Comparison of ENCODE assay signal across 10 mouse cellular contexts in genomic region chr7:80208026-80208642, GRCm38 (mm10). TPM values are rescaled to one million over a fixed set of nuclear protein-coding genes. Genes with fewer than 3 reads are reported as not detected.
DNase-seq lines count a peak whose midpoint lies in the region; ATAC-seq lines count a peak whose summit lies in the region.
"Had no signal": no experiment of that assay in that cellular context is flagged by ENCODE, and none has a peak within 500 bp of the region (broad histone marks: within the 10 kb centered on the region; RNA-seq: fewer than 3 reads in every experiment).

No protein-coding gene starts in this region.

- WGBS in forebrain, embryonic 15.5 days, result 67% methylated on average over 18 of the region's 18 CpGs
- WGBS in limb, embryonic 15.5 days, result 65% methylated on average over 18 of the region's 18 CpGs
- 62% methylated on average over 18 of the region's 18 CpGs for WGBS in stomach, embryonic 15.5 days

- DNase-seq in MN1 (ENCODE audit: low spot score), result no peak
- DNase-seq in embryo, embryonic 9.5 days (ENCODE audit: extremely low spot score), result no peak
- DNase-seq in gastrocnemius, postnatal 36 days, result no peak
- DNase-seq: gastrocnemius, postnatal 10 days had no signal

- intact Hi-C loops in gastrocnemius, postnatal 36 days (cut with DNase I), result loop anchor here (5.0 kb wide), 1 partner anchor 51 kb away; no protein-coding TSS in a partner anchor

- H3K4me3 ChIP-seq in megakaryocyte, embryonic 14.5 days (replicated peaks), result peak overlapping the region; percentile 88
- no peak overlapping the region for H3K4me3 ChIP-seq in forebrain, embryonic 15.5 days
- H3K4me3 ChIP-seq in limb, embryonic 15.5 days, result no peak overlapping the region
- H3K4me3 ChIP-seq in stomach, embryonic 15.5 days (replicated peaks), result no peak overlapping the region
- H3K4me3 ChIP-seq: neural tube, embryonic 12.5 days had no signal

- H3K27me3 ChIP-seq in megakaryocyte, embryonic 14.5 days (replicated peaks), result no peaks in the 10 kb centered on the region
- no peaks in the 10 kb centered on the region for H3K27me3 ChIP-seq in forebrain, embryonic 15.5 days
- H3K27me3 ChIP-seq in limb, embryonic 15.5 days, result no peaks in the 10 kb centered on the region
- H3K27me3 ChIP-seq in stomach, embryonic 15.5 days (replicated peaks), result no peaks in the 10 kb centered on the region
- H3K27me3 ChIP-seq: neural tube, embryonic 12.5 days had no signal

- no peak for ATAC-seq in megakaryocyte, adult 5-6 weeks (ENCODE audit: poor library complexity, severe bottlenecking)
- ATAC-seq in forebrain, embryonic 15.5 days (replicated peaks), result peak; percentile 56; the same call in 1 of the 2 replicates
- peak; percentile 75 for ATAC-seq in limb, embryonic 15.5 days (ENCODE audit: insufficient number of reproducible peaks, low FRiP score, low TSS enrichment, low read depth)
- peak; percentile 53 for ATAC-seq in stomach, embryonic 15.5 days (ENCODE audit: insufficient read depth, low FRiP score, low read depth)

- no peaks in the 10 kb centered on the region for H3K9me3 ChIP-seq in megakaryocyte, embryonic 14.5 days
- H3K9me3 ChIP-seq in forebrain, embryonic 15.5 days, result no peaks in the 10 kb centered on the region
- H3K9me3 ChIP-seq in limb, embryonic 15.5 days, result no peaks in the 10 kb centered on the region
- no peaks in the 10 kb centered on the region for H3K9me3 ChIP-seq in stomach, embryonic 15.5 days
- H3K9me3 ChIP-seq: neural tube, embryonic 12.5 days had no signal

- H3K4me1 ChIP-seq in megakaryocyte, embryonic 14.5 days, result peaks cover 98% of the 10 kb centered on the region
- peaks cover 54% of the 10 kb centered on the region for H3K4me1 ChIP-seq in forebrain, embryonic 15.5 days
- peaks cover 53% of the 10 kb centered on the region for H3K4me1 ChIP-seq in limb, embryonic 15.5 days
- H3K4me1 ChIP-seq in stomach, embryonic 15.5 days, result peaks cover 51% of the 10 kb centered on the region

- no peak overlapping the region for H3K27ac ChIP-seq in forebrain, embryonic 15.5 days (replicated peaks)
- peak overlapping the region; percentile 84 for H3K27ac ChIP-seq in limb, embryonic 15.5 days
- peak overlapping the region; percentile 93 for H3K27ac ChIP-seq in stomach, embryonic 15.5 days
- H3K27ac ChIP-seq: neural tube, embryonic 12.5 days had no signal

- H3K9ac ChIP-seq in forebrain, embryonic 15.5 days (replicated peaks), result no peak overlapping the region
- H3K9ac ChIP-seq in limb, embryonic 15.5 days, result no peak overlapping the region
- H3K9ac ChIP-seq in stomach, embryonic 15.5 days, result no peak overlapping the region

- peaks cover 81% of the 10 kb centered on the region for H3K36me3 ChIP-seq in megakaryocyte, embryonic 14.5 days (replicated peaks; ENCODE audit: low read length)
- H3K36me3 ChIP-seq in forebrain, embryonic 15.5 days, result 0 out of 2 replicates have a peak, but pooled peaks cover 1% of the 10 kb centered on the region
- H3K36me3 ChIP-seq in limb, embryonic 15.5 days, result peaks cover 5% of the 10 kb centered on the region; the same call in 1 of the 2 replicates
- peaks cover 3% of the 10 kb centered on the region; the same call in 1 of the 2 replicates for H3K36me3 ChIP-seq in stomach, embryonic 15.5 days

- H3K4me2 ChIP-seq in forebrain, embryonic 15.5 days (replicated peaks), result no peak overlapping the region
- no peak overlapping the region; the same call in 1 of the 2 replicates for H3K4me2 ChIP-seq in limb, embryonic 15.5 days
- H3K4me2 ChIP-seq in stomach, embryonic 15.5 days, result peak overlapping the region; percentile 22
- H3K4me2 ChIP-seq: neural tube, embryonic 12.5 days had no signal

RNA-seq across cellular contexts. Expression of gene Sema4b, which starts 21.5 kb away (rescaled TPM):
- polyA plus RNA-seq in megakaryocyte, embryonic 14.5 days (2012; ENCODE audit: insufficient read depth, low replicate concordance), result 30.8 and 31.0 TPM in 2 replicates
- 10.1 and 13.7 TPM in 2 replicates for total RNA-seq in megakaryocyte, adult 5-6 weeks (2015)
- total RNA-seq in megakaryocyte, adult 5-6 weeks (2017), result 10.5 and 11.1 TPM in 2 replicates
- polyA plus RNA-seq in forebrain, embryonic 15.5 days (2015; fragmentation: Nextera tagmentation; extraction: Ambion mirVana), result 22.7 and 24.7 TPM in 2 replicates
- 16.5 and 18.1 TPM in 2 replicates for polyA plus RNA-seq in limb, embryonic 15.5 days (2015; fragmentation: Nextera tagmentation; extraction: Ambion mirVana)
- 22.1 and 23.8 TPM in 2 replicates for polyA plus RNA-seq in stomach, embryonic 15.5 days (2015; fragmentation: Nextera tagmentation; extraction: Ambion mirVana)
- 1 to 10 TPM; 1.6 TPM for total RNA-seq in gastrocnemius, postnatal 36 days (2021)

RNA-seq across cellular contexts. Expression of gene Cib1, which starts 24.5 kb away (rescaled TPM):
- polyA plus RNA-seq in megakaryocyte, embryonic 14.5 days (2012; ENCODE audit: insufficient read depth, low replicate concordance), result 42.4 and 54.0 TPM in 2 replicates
- 107 and 134 TPM in 2 replicates for total RNA-seq in megakaryocyte, adult 5-6 weeks (2015)
- total RNA-seq in megakaryocyte, adult 5-6 weeks (2017), result 86.5 and 98.1 TPM in 2 replicates
- 31.6 and 32.7 TPM in 2 replicates for polyA plus RNA-seq in forebrain, embryonic 15.5 days (2015; fragmentation: Nextera tagmentation; extraction: Ambion mirVana)
- 62.5 and 69.4 TPM in 2 replicates for polyA plus RNA-seq in limb, embryonic 15.5 days (2015; fragmentation: Nextera tagmentation; extraction: Ambion mirVana)
- polyA plus RNA-seq in stomach, embryonic 15.5 days (2015; fragmentation: Nextera tagmentation; extraction: Ambion mirVana), result 157 and 158 TPM in 2 replicates
- total RNA-seq in gastrocnemius, postnatal 36 days (2021), result 1 to 10 TPM; 4.9 to 8.2 TPM

RNA-seq across cellular contexts. Expression of gene Gdpgp1, which starts 24.5 kb away (rescaled TPM):
- polyA plus RNA-seq in megakaryocyte, embryonic 14.5 days (2012; ENCODE audit: insufficient read depth, low replicate concordance), result 1.6 and 7.0 TPM in 2 replicates
- 5.2 and 5.4 TPM in 2 replicates for total RNA-seq in megakaryocyte, adult 5-6 weeks (2015)
- 1.9 and 2.7 TPM in 2 replicates for total RNA-seq in megakaryocyte, adult 5-6 weeks (2017)
- polyA plus RNA-seq in forebrain, embryonic 15.5 days (2015; fragmentation: Nextera tagmentation; extraction: Ambion mirVana), result 3.6 and 3.9 TPM in 2 replicates
- polyA plus RNA-seq in limb, embryonic 15.5 days (2015; fragmentation: Nextera tagmentation; extraction: Ambion mirVana), result 3.2 and 3.8 TPM in 2 replicates
- polyA plus RNA-seq in stomach, embryonic 15.5 days (2015; fragmentation: Nextera tagmentation; extraction: Ambion mirVana), result 5.2 and 5.3 TPM in 2 replicates
- under 1 TPM; 0.69 to 0.79 TPM for total RNA-seq in gastrocnemius, postnatal 36 days (2021)

RNA-seq across cellular contexts. Expression of gene Ttll13, which starts 38.0 kb away (rescaled TPM):
- 0.11 TPM in 1 of 2 replicates, not detected in the other for polyA plus RNA-seq in megakaryocyte, embryonic 14.5 days (2012; ENCODE audit: insufficient read depth, low replicate concordance)
- 0.07 TPM in 1 of 2 replicates, not detected in the other for total RNA-seq in megakaryocyte, adult 5-6 weeks (2015)
- 0.12 TPM in 1 of 2 replicates, not detected in the other for total RNA-seq in megakaryocyte, adult 5-6 weeks (2017)
- polyA plus RNA-seq in forebrain, embryonic 15.5 days (2015; fragmentation: Nextera tagmentation; extraction: Ambion mirVana), result 1.0 and 1.1 TPM in 2 replicates
- polyA plus RNA-seq in limb, embryonic 15.5 days (2015; fragmentation: Nextera tagmentation; extraction: Ambion mirVana), result 0.73 and 1.1 TPM in 2 replicates
- 1.1 and 1.6 TPM in 2 replicates for polyA plus RNA-seq in stomach, embryonic 15.5 days (2015; fragmentation: Nextera tagmentation; extraction: Ambion mirVana)
- under 1 TPM; 0.17 to 0.33 TPM for total RNA-seq in gastrocnemius, postnatal 36 days (2021)

RNA-seq across cellular contexts. Expression of gene Ngrn, which starts 52.9 kb away (rescaled TPM):
- 3.8 and 39.8 TPM in 2 replicates for polyA plus RNA-seq in megakaryocyte, embryonic 14.5 days (2012; ENCODE audit: insufficient read depth, low replicate concordance)
- total RNA-seq in megakaryocyte, adult 5-6 weeks (2015), result 24.8 and 28.1 TPM in 2 replicates
- total RNA-seq in megakaryocyte, adult 5-6 weeks (2017), result 21.4 and 21.8 TPM in 2 replicates
- 67.7 and 67.9 TPM in 2 replicates for polyA plus RNA-seq in forebrain, embryonic 15.5 days (2015; fragmentation: Nextera tagmentation; extraction: Ambion mirVana)
- 48.7 and 49.2 TPM in 2 replicates for polyA plus RNA-seq in limb, embryonic 15.5 days (2015; fragmentation: Nextera tagmentation; extraction: Ambion mirVana)
- polyA plus RNA-seq in stomach, embryonic 15.5 days (2015; fragmentation: Nextera tagmentation; extraction: Ambion mirVana), result 47.3 and 52.0 TPM in 2 replicates
- 10 to 100 TPM; 16.8 to 20.4 TPM for total RNA-seq in gastrocnemius, postnatal 36 days (2021)
